Mouse (Mus musculus) liver, embryonic 13.5 days (tissue): ENCODE data around the gene Ppif. TPM values are rescaled to one million over a fixed set of nuclear protein-coding genes. Genes with fewer than 3 reads are reported as not detected.
A peak's percentile ranks its signal among the peaks of the same experiment; 100 is the strongest.

Source experiments
- ATAC-seq: fragments of 200-750 bp; cut with Nextera tagmentation; 2 replicates; pipeline ENCODE4 v1.8.0; 2017; ENCODE audit warnings: low read depth, mild to moderate bottlenecking, moderate number of reproducible peaks, moderate library complexity
- DNase-seq: peaks from one replicate; pipeline ENCODE4 v3.0.0; 2022
- H3K27ac ChIP-seq: fragments of 300-500 bp; sonication (generic); 2 replicates; pipeline ENCODE4 v1.5.1; 2015; ENCODE audit warnings: moderate library complexity, mild to moderate bottlenecking, inconsistent platforms
- H3K27me3 ChIP-seq: fragments of 300-500 bp; sonication (generic); 2 replicates; pipeline ENCODE4 v1.6.1; 2015; ENCODE audit warnings: mild to moderate bottlenecking, inconsistent platforms
- H3K36me3 ChIP-seq: fragments of 300-500 bp; sonication (generic); 2 replicates; pipeline ENCODE4 v1.6.1; 2015; ENCODE audit warnings: mild to moderate bottlenecking, inconsistent platforms
- H3K4me1 ChIP-seq: fragments of 300-500 bp; sonication (generic); replicated peaks from 2 replicates; pipeline ENCODE4 v1.6.1; 2015; ENCODE audit warnings: inconsistent platforms
- H3K4me2 ChIP-seq: fragments of 300-500 bp; sonication (generic); 2 replicates; pipeline ENCODE4 v1.6.1; 2015; ENCODE audit warnings: inconsistent platforms, mild to moderate bottlenecking, moderate library complexity
- H3K4me3 ChIP-seq: fragments of 300-500 bp; sonication (generic); replicated peaks from 2 replicates; pipeline ENCODE4 v1.5.1; 2015; ENCODE audit warnings: mild to moderate bottlenecking, inconsistent platforms
- H3K9ac ChIP-seq: fragments of 300-500 bp; sonication (generic); 2 replicates; pipeline ENCODE4 v1.6.1; 2015; ENCODE audit warnings: mild to moderate bottlenecking, inconsistent platforms
- H3K9me3 ChIP-seq: fragments of 300-500 bp; sonication (generic); replicated peaks from 2 replicates; pipeline ENCODE4 v1.6.1; 2016; ENCODE audit warnings: inconsistent platforms
- WGBS: fragments of 180-500 bp; shearing (Covaris S2); methylation state at CpG from one replicate; pipeline ENCODE4 v1.1.7; 2015; ENCODE audit not compliant: insufficient replicate concordance; 5-methylcytosine and 5-hydroxymethylcytosine counted together
- polyA plus RNA-seq: library from polyadenylated mRNA; unstranded; fragments of >200 nt; fragmentation: Nextera tagmentation; extraction: Ambion mirVana; gene quantifications from 2 replicates; pipeline ENCODE4 v1.2.1, GENCODE M21; 2015

The Ppif gene
- polyA plus RNA-seq, 1 experiment from 2014 or later: 37.8 TPM

DNA sequence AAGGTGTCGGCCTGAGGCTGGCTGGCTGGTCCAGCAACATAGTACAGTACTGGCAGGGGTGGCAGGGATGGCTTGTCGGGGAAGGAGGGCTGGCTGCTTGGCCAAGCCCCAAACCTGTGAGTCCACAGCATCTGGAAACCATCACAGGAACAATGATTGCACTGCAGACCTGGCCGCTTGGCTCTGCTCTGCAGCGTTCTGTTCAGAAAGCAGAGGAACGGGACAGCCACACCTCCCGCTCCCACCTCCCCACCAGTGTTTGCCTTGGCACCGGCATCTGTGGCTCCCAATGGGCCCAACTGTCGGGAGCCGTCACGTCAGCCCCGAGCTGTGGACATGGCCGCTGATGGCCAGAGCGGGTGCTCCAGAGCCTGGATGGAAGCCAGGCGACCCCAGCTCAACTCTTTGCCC lies 44.6 kb downstream of the Ppif start:
- no peak overlapping the region for H3K9ac ChIP-seq
- peaks cover 7% of the 10 kb centered on the region; the same call in 1 of the 2 replicates for H3K36me3 ChIP-seq
- H3K4me1 ChIP-seq: peaks cover 32% of the 10 kb centered on the region
- DNase-seq: no peak
- WGBS: 68% methylated on average over 14 of the region's 14 CpGs
- H3K27me3 ChIP-seq: no peaks in the 10 kb centered on the region
- no peak for ATAC-seq
- no peak overlapping the region for H3K4me2 ChIP-seq
- H3K27ac ChIP-seq: no peak overlapping the region; the same call in 1 of the 2 replicates
- no peaks in the 10 kb centered on the region for H3K9me3 ChIP-seq
- H3K4me3 ChIP-seq: no peak overlapping the region

DNA sequence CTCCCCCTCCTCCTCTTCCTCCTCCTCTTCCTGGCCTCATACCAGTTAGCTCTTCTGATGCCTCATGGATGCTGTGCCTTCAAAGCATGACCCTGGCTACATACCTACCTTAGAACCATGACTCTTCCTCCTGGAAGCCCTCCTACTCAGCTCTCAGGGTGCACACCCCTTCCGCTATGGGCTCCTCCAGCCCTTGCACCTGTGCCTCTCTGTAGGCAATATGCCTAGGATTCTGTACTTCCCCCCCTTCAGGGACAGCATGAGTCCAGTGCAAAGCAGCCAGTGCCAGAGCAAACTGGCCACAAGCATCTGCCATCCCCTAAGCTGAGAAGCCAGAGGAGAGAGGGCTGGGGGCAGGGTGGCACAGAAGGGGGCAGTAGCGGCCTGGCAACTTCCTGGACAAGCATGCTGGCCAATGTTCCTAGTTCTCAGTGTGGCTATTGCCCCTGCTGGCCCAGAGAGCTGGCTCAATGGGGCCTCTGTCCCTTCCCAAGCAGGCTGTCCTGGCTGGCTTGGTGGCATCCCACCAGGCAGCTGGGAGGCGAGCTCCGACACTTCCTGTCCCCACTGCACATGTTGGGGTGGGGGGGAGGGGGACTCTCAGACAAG lies 46.1 kb downstream of the Ppif start:
- Histone ChIP-seq H3K27ac (no peak overlapping the region), H3K4me1 (peaks cover 29% of the 10 kb centered on the region)
- ATAC-seq: no peak

DNA sequence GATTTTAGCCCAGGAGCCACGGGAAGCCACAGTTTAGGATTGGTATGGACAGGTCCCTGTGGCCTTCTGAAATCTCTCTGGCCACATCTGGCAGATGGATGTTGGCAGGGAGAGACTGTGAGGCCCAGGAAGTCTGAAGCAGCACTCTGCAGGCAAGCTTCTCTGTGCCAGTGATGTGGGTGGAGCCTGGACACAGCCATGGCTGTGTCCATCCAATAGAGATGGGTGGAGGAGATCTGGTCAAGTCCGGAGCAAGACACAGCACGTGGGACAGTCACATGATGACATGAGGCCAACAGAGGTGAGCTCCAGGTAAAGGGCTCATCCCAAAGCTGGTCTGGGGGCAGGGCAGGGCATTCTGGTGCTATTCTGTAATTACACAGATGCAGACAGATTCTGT lies 47.3 kb downstream of the Ppif start:
- H3K36me3 ChIP-seq: peaks cover 7% of the 10 kb centered on the region; the same call in 1 of the 2 replicates
- H3K4me1 ChIP-seq: peaks cover 31% of the 10 kb centered on the region
- H3K4me2 ChIP-seq: no peak overlapping the region
- ATAC-seq (no peak), DNase-seq (no peak)
- no peaks in the 10 kb centered on the region for H3K9me3 ChIP-seq
- no peak overlapping the region for H3K27ac ChIP-seq
- 59% methylated on average over 3 of the region's 3 CpGs for WGBS
- H3K27me3 ChIP-seq: no peaks in the 10 kb centered on the region
- H3K9ac ChIP-seq: no peak overlapping the region
- no peak overlapping the region for H3K4me3 ChIP-seq

More for the DNA sequence above, 46.1 kb downstream of the Ppif start:
- no peaks in the 10 kb centered on the region for H3K27me3 ChIP-seq
- 73% methylated on average over 3 of the region's 4 CpGs for WGBS
- no peak overlapping the region for H3K9ac ChIP-seq
- no peak overlapping the region for H3K4me3 ChIP-seq
- H3K4me2 ChIP-seq: no peak overlapping the region
- H3K36me3 ChIP-seq: peaks cover 7% of the 10 kb centered on the region; the same call in 1 of the 2 replicates
- no peak for DNase-seq
- H3K9me3 ChIP-seq: no peaks in the 10 kb centered on the region

DNA sequence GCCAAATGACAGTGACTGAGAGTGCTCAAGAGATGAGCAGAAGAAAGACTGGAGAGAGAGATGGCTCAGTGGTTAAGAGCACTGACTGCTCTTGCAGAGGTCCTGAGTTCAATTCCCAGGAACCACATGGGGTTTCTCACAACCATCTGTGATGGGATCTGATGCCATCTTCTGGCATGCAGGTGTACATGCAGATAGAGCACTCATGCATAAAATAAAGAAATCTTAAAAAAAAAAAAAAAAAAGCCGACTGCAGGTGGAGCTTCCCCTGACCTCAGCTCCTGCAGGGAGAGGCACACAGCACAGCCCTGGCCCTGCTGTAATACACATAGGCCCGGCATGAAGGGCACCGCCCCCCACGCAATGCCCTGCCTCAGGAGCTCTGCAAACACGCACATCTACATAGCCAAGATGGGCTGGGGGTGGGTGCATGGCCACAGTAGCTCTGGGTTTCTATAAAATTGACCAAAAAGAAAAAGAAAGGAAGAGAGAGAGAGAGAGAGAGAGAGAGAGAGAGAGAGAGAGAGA lies 48.0 kb downstream of the Ppif start:
- no peak for DNase-seq
- Histone ChIP-seq H3K4me3 (no peak overlapping the region), H3K4me1 (peaks cover 31% of the 10 kb centered on the region), H3K9me3 (no peaks in the 10 kb centered on the region), H3K9ac (no peak overlapping the region), H3K27me3 (no peaks in the 10 kb centered on the region), H3K4me2 (no peak overlapping the region), H3K27ac (no peak overlapping the region), H3K36me3 (peaks cover 10% of the 10 kb centered on the region)
- no peak for ATAC-seq
- 51% methylated on average over 5 of the region's 5 CpGs for WGBS

DNA sequence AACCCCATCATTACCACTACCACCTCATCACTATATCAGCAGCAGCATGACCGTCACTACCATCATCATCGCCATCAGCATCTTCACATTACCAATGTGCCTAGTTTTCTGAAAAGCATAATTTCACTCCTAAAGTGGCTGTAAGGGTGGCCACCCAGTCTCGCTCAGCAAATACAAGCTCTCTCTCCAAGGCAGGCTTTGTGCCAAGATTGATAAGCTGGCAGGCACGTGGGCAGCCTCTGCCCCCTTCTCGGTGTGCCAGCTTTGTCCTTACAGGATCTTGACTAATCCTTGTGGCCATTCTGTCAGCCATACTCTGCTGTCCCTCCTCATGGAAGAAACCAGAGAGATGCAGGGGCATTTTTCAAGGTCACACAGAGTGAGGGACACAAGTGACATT lies 49.0 kb downstream of the Ppif start:
- H3K4me1 ChIP-seq: peaks cover 37% of the 10 kb centered on the region
- 72% methylated on average over 5 of the region's 5 CpGs for WGBS
- DNase-seq (no peak), ATAC-seq (no peak)
- H3K36me3 ChIP-seq: peaks cover 7% of the 10 kb centered on the region; the same call in 1 of the 2 replicates
- H3K9me3 ChIP-seq: no peaks in the 10 kb centered on the region
- no peak overlapping the region for H3K4me3 ChIP-seq
- H3K27ac ChIP-seq: no peak overlapping the region
- no peaks in the 10 kb centered on the region for H3K27me3 ChIP-seq
- H3K4me2 ChIP-seq: no peak overlapping the region
- no peak overlapping the region for H3K9ac ChIP-seq

DNA sequence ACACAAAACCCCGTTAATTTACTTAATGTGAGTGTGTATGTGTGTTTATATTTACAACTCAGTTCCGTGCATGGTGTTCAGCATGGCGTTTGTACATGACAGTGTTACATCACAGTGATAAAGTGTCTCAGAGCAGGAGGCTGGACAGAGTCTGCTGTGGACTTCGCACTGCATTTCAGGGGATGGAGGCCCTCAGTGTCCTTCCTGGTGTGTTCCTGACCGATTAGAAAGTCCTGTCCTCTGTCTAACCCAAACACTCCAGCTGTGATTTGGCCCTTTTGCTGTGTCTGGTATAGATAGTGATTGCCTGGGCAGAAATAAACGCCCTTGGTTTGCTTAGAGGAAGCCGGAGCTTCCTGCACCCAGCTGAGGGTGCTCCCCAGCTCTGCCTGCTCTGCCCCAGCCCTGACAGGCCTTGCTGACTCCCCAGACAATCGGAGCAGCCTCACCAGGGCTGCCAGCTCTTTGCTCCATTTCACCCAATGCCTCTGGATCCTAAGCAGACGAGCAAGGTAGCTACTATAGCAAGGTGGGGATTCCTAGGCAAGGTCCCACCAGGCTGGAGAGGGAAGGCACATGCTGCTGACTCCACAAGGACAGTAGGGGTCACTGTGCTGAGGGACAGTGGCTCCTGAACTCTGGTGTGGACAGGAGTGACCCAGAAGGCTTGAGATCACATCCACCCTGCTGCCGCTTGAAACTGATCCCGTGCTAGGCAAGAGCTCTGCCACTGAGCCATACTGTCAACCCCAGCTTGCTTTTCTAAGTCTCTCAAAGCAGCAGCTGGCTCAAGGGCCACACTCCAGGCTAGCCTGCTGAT lies 51.6 kb downstream of the Ppif start:
- H3K27me3 ChIP-seq: no peaks in the 10 kb centered on the region
- H3K27ac ChIP-seq: peak overlapping the region; percentile 40; the same call in 1 of the 2 replicates
- DNase-seq: no peak
- 21% methylated on average over 11 of the region's 11 CpGs for WGBS
- no peak overlapping the region for H3K9ac ChIP-seq
- no peak overlapping the region for H3K4me2 ChIP-seq
- no peaks in the 10 kb centered on the region for H3K9me3 ChIP-seq
- peaks cover 7% of the 10 kb centered on the region; the same call in 1 of the 2 replicates for H3K36me3 ChIP-seq
- H3K4me1 ChIP-seq: peaks cover 49% of the 10 kb centered on the region
- ATAC-seq: peak; percentile 60
- no peak overlapping the region for H3K4me3 ChIP-seq

DNA sequence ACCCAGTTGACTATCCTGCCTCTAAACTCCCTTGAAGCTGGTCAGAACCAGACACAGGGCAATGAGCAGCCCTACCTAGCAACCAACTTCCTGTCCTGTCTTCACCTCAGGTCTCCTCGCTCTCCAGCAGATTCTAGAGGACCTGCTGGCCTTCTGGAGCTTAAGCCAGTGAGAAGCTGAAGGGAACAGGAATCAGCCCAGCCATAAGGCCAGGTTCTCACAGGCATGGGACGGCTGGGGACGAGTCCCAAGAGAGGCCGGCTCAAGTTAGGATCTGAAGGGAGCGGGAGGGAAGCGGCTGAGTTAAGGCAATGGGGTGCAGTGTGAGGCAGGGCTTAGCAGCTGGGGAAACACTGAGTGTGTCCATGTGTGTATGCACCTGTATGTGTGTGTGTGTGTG lies 52.4 kb downstream of the Ppif start:
- Histone ChIP-seq H3K4me2 (no peak overlapping the region), H3K9me3 (no peaks in the 10 kb centered on the region), H3K9ac (no peak overlapping the region), H3K27ac (0 out of 2 replicates have a peak overlapping the region, but pooled peaks have one; percentile 40), H3K27me3 (no peaks in the 10 kb centered on the region), H3K4me3 (no peak overlapping the region), H3K36me3 (peaks cover 10% of the 10 kb centered on the region; the same call in 1 of the 2 replicates), H3K4me1 (peaks cover 49% of the 10 kb centered on the region)
- no peak for ATAC-seq
- WGBS: 75% methylated on average over 6 of the region's 6 CpGs
- no peak for DNase-seq

DNA sequence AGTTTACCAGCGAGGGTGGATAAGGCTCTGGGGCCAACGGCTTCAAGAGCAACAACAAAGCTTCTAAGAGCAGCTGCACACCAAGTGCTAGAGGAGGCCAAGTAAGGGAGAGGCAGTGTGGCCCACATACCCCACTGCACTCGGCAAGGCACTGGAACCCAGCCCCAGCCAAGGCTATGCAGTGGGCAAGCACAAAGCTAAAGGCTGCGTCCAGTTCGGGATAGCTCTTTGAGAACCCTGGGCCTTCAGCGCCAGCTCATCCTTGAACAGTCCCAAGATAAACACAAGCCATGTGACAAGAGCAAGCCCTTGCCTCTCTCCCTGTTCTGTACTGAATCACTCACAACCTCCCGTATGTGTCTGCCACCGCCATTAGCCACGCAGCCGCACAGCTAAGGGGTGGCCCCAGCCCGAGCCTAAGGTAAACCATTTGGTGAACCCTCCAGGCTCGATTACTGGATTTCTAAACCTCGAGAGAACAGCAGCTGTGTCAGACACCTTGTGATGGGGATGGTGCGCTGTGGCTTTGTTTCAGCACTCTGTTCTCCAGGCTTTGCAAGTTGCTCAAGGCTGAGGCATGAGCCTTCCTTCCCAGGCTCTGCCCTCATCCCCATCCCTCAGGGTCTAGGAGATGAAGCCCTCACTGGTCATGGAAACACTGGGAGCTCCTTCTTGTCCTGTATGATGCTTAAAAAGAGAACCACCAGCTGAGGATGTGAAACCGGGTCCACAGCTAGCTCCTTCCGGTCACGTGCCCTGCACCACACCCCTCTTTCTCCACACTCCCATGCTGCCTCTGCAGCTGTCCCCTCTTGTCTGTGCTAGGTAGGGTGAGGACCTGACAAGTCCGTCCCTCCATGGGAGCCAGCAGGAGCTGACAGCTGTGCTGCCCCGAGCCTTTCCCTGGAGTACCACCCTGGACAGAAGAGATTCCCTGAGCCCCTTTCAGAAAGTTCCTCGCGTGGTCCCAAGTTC lies 53.3 kb downstream of the Ppif start:
- 67% methylated on average over 21 of the region's 21 CpGs for whole genome bisulfite sequencing
- ATAC-seq (no peak), DNase-seq (no peak)
- Histone ChIP-seq H3K4me3 (no peak overlapping the region), H3K4me1 (peaks cover 49% of the 10 kb centered on the region), H3K4me2 (no peak overlapping the region), H3K9ac (no peak overlapping the region), H3K9me3 (no peaks in the 10 kb centered on the region), H3K36me3 (peaks cover 10% of the 10 kb centered on the region; the same call in 1 of the 2 replicates), H3K27me3 (no peaks in the 10 kb centered on the region), H3K27ac (no peak overlapping the region)

DNA sequence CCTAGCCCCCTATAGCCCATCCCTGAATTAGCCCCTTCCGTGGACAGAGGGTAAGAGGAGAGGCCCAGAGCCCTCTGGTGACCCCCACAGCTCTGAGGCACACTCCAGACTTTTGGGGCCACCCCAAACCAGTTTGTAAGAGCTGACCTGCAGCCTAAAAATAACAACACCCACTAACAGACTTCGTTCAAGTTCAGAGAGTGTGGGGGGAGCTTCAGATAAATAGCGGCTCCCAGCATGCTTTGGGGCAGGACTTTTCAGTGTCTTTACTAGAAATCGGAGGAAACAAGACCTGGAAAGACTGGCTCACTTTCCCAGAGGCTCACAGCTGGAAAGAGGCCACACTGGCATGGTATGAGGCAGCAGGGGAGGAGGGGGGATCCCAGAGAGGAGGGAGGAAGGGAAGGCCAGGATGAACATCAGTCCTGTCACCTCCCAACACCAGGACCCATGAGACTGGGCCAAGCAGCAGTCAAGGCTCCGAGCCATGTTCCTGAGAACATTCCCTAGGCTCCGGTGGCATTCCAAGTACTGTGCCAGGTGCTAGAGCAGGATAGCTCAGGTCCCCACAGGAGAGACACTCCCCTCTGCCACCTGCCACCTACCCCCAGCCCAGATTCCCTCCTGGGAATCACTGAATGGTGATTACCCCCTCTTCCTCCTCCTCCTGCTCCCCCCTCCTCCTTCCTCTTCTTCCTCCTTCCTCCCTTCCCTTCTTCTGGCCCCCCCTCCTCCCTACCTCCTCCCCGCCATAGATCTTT lies 54.2 kb downstream of the Ppif start:
- H3K4me1 ChIP-seq: peaks cover 47% of the 10 kb centered on the region
- peaks cover 7% of the 10 kb centered on the region; the same call in 1 of the 2 replicates for H3K36me3 ChIP-seq
- H3K4me3 ChIP-seq: no peak overlapping the region
- H3K9ac ChIP-seq: no peak overlapping the region
- no peaks in the 10 kb centered on the region for H3K27me3 ChIP-seq
- WGBS: 56% methylated on average over 7 of the region's 7 CpGs
- H3K9me3 ChIP-seq: no peaks in the 10 kb centered on the region
- no peak for ATAC-seq
- no peak overlapping the region for H3K27ac ChIP-seq
- DNase-seq: no peak
- no peak overlapping the region for H3K4me2 ChIP-seq

DNA sequence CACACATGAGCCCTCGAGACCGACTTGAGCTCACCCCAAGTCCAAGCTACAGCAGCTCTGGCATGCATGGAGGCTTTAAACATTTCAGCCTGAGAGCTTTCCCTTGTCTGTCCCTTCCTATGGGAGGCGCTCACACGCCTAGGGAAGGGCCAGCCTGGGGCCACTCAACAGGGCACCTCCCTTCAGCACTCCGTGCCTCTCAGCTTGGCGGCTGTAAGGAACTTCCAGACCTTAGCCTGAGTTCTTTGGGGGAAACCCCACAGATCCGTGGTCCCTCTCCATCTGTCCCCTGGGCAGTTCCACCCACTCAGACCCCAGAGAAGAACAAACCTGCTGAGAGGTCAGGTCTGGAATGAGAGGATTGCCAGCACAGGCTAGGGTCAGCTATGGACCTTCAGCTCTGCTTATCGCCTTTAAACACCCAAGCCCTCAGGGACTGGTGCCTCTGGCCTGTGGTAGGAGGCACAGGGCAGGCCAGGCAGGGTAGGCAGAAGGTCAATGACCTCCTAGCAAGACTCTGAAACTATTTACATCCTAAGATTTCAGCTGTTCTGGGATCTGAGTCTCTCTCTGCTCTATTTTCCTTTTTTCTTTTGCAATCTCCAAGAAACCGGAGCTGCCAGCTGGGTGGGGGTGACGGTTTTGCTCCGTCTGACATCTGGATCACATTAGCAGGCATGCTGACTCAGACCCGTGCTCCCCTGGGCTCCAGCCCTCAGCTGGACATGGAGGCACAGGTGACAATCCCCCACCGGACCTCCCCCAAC lies 55.4 kb downstream of the Ppif start:
- no peak overlapping the region for H3K4me2 ChIP-seq
- no peaks in the 10 kb centered on the region for H3K27me3 ChIP-seq
- no peak overlapping the region for H3K4me3 ChIP-seq
- 58% methylated on average over 13 of the region's 13 CpGs for WGBS
- H3K36me3 ChIP-seq: peaks cover 11% of the 10 kb centered on the region
- H3K9me3 ChIP-seq: no peaks in the 10 kb centered on the region
- no peak for DNase-seq
- H3K9ac ChIP-seq: no peak overlapping the region
- no peak overlapping the region for H3K27ac ChIP-seq
- no peak for ATAC-seq
- H3K4me1 ChIP-seq: peaks cover 46% of the 10 kb centered on the region
